Mouse (Mus musculus) Muller cell, postnatal 12 days (primary cell): ENCODE results near the gene P2rx3.

ENCODE experiments used
- DNase-seq: peaks from one replicate; pipeline ENCODE4 v3.0.0-alpha.2; 2015; ENCODE audit errors: inconsistent ontology term

Gene P2rx3

GRCm38 (mm10) chr2:84987930-84988329 is 49.3 kb downstream of the P2rx3 start, which contains the start of gene Prg3:
Prg3 (plus strand) TSS chr2:84988215.
- no peak for DNase-seq

GRCm38 (mm10) chr2:84980188-84980587 is 57.1 kb downstream of the P2rx3 start, which contains the start of gene Prg2:
Prg2 (plus strand) TSS chr2:84980461.
- no peak for DNase-seq

GRCm38 (mm10) chr2:84975580-84975979 is 61.7 kb downstream of the P2rx3 start:
- DNase-seq: no peak

- no peak for DNase-seq
These were observed 69.8 kb downstream of the P2rx3 start for GRCm38 (mm10) chr2:84967318-84967991.

- no peak for DNase-seq
These were observed 73.0 kb downstream of the P2rx3 start for GRCm38 (mm10) chr2:84964111-84964801.

- DNase-seq: no peak
These were observed 74.3 kb downstream of the P2rx3 start for GRCm38 (mm10) chr2:84962906-84963507.

- no peak for DNase-seq
These were observed 75.4 kb downstream of the P2rx3 start for GRCm38 (mm10) chr2:84961901-84962300.

- DNase-seq: peak; percentile 73
These were observed 76.0 kb downstream of the P2rx3 start for GRCm38 (mm10) chr2:84961300-84961699.

GRCm38 (mm10) chr2:84958588-84959264 is 78.5 kb downstream of the P2rx3 start:
- no peak for DNase-seq

GRCm38 (mm10) chr2:84956274-84956673 is 81.0 kb downstream of the P2rx3 start:
- peak; percentile 72 for DNase-seq

- DNase-seq: no peak
These were observed 81.8 kb downstream of the P2rx3 start for GRCm38 (mm10) chr2:84955435-84955834.

- no peak for DNase-seq
These were observed 84.6 kb downstream of the P2rx3 start for GRCm38 (mm10) chr2:84952693-84953092.

GRCm38 (mm10) chr2:84952251-84952650 is 85.0 kb downstream of the P2rx3 start:
- DNase-seq: peak; percentile 83

- no peak for DNase-seq
These were observed 86.2 kb downstream of the P2rx3 start for GRCm38 (mm10) chr2:84951027-84951426.

GRCm38 (mm10) chr2:84948721-84949120 is 88.5 kb downstream of the P2rx3 start:
- DNase-seq: no peak
